Mouse (Mus musculus) heart, adult 2 months (tissue): ENCODE results near the gene Nfam1. TPM values are rescaled to one million over a fixed set of nuclear protein-coding genes. Genes with fewer than 3 reads are reported as not detected.

Experiments used
- DNase-seq, 2 experiments: peaks; one replicate each; pipeline ENCODE4 v3.0.0; 2021
- H3K27ac ChIP-seq: fragments of 200-600 bp; 2 replicates; pipeline ENCODE4 v1.8.1; 2022
- H3K27me3 ChIP-seq: fragments of 200-500 bp; 2 replicates; pipeline ENCODE4 v1.6.1; 2012; ENCODE audit warnings: mild to moderate bottlenecking, low read length, inconsistent platforms, mixed read lengths; ENCODE audit not compliant: control insufficient read depth, insufficient read depth
- H3K36me3 ChIP-seq: fragments of 200-500 bp; 2 replicates; pipeline ENCODE4 v1.6.1; 2012; ENCODE audit warnings: low read length, inconsistent platforms; ENCODE audit not compliant: control insufficient read depth, insufficient read depth
- H3K4me1 ChIP-seq: fragments of 200-500 bp; 2 replicates; pipeline ENCODE4 v1.6.1; 2011; ENCODE audit warnings: low read length; ENCODE audit not compliant: control insufficient read depth, insufficient read depth
- H3K4me3 ChIP-seq: fragments of 200-600 bp; 2 replicates; pipeline ENCODE4 v1.8.1; 2022
- H3K79me2 ChIP-seq: fragments of 200-500 bp; replicated peaks from 2 replicates; pipeline ENCODE4 v1.6.1; 2012; ENCODE audit warnings: mild to moderate bottlenecking, inconsistent platforms, low read length, moderate library complexity, mixed read lengths; ENCODE audit not compliant: control insufficient read depth, insufficient read depth
- H3K9ac ChIP-seq: fragments of 200-500 bp; 2 replicates; pipeline ENCODE4 v1.6.1; 2012; ENCODE audit warnings: low read depth, mild to moderate bottlenecking, control low read depth, inconsistent platforms, low read length, mixed read lengths
- CTCF ChIP-seq: fragments of 200-600 bp; IDR thresholded peaks from 2 replicates; pipeline ENCODE4 v1.8.1; 2022; ENCODE audit warnings: antibody characterized with exemption, mild to moderate bottlenecking, moderate library complexity
- EP300 ChIP-seq: fragments of 200-500 bp; IDR thresholded peaks from 2 replicates; pipeline ENCODE4 v1.6.1; 2011; ENCODE audit warnings: low read depth, low read length, control low read depth; ENCODE audit not compliant: insufficient read depth
- POLR2A ChIP-seq: fragments of 200-500 bp; IDR thresholded peaks from 2 replicates; pipeline ENCODE4 v1.6.1; 2011; ENCODE audit warnings: mild to moderate bottlenecking, low read depth, low read length, control low read depth; ENCODE audit not compliant: insufficient read depth
- WGBS: fragments of 180-500 bp; shearing (Covaris S2); methylation state at CpG from one replicate; pipeline ENCODE4 v1.1.7; 2018; 5-methylcytosine and 5-hydroxymethylcytosine counted together
- intact Hi-C: fragments of 180-260 bp; cut with DNase I; formaldehyde crosslinking; loops from one replicate; pipeline ENCODE4 v1.15.1; 2025
- long read RNA-seq: library from polyadenylated mRNA; stranded (forward); transcript quantifications from one replicate; pipeline ENCODE4 v2.0.0, GENCODE M21; 2021
- polyA plus RNA-seq: library from polyadenylated mRNA; depleted of rRNA; stranded (reverse); fragments of >200 nt; gene quantifications from 2 replicates; pipeline ENCODE4 v1.2.3, GENCODE M21; 2012; rRNA removed
- total RNA-seq, 2 experiments: library from RNA; stranded (reverse); gene quantifications; 2 replicates each; pipeline ENCODE4 v1.2.3; 2021

The Nfam1 gene
- total RNA-seq, result 1 to 10 TPM; 2.4 to 2.6 TPM
- polyA plus RNA-seq, result 3.1 and 3.9 TPM in 2 replicates
- long read RNA-seq, full-length matches to known transcripts, result 6 of 6 reads
- long read RNA-seq, partial matches to known transcripts, result 0 of 6 reads
- long read RNA-seq, other reads (novel, unspliced or antisense), result 0 of 6 reads

GRCm38 (mm10) chr15:83032981-83033541 lies at the start of gene Nfam1:
Gene Nfam1 (minus strand): TSS chr15:83033306.
- Histone ChIP-seq H3K27me3 (no peaks in the 10 kb centered on the region), H3K9ac (no peak within 1 kb of the TSS; the same call in 1 of the 2 replicates), H3K36me3 (no peaks in the 10 kb centered on the region), H3K79me2 (no peaks in the 10 kb centered on the region), H3K4me3 (0 out of 2 replicates have a peak within 1 kb of the TSS, but pooled peaks have one; percentile 10), H3K4me1 (peaks cover 8% of the 10 kb centered on the region), H3K27ac (no peak within 1 kb of the TSS; the same call in 1 of the 2 replicates)
- intact Hi-C loops, result no loop called here
- DNase-seq, result peak; percentile 51 to 68
- TF ChIP-seq POLR2A (peak; percentile 61; the same call in 1 of the 2 replicates), CTCF (no peak)
- WGBS, result 32% methylated on average over 17 of the region's 17 CpGs

DNA sequence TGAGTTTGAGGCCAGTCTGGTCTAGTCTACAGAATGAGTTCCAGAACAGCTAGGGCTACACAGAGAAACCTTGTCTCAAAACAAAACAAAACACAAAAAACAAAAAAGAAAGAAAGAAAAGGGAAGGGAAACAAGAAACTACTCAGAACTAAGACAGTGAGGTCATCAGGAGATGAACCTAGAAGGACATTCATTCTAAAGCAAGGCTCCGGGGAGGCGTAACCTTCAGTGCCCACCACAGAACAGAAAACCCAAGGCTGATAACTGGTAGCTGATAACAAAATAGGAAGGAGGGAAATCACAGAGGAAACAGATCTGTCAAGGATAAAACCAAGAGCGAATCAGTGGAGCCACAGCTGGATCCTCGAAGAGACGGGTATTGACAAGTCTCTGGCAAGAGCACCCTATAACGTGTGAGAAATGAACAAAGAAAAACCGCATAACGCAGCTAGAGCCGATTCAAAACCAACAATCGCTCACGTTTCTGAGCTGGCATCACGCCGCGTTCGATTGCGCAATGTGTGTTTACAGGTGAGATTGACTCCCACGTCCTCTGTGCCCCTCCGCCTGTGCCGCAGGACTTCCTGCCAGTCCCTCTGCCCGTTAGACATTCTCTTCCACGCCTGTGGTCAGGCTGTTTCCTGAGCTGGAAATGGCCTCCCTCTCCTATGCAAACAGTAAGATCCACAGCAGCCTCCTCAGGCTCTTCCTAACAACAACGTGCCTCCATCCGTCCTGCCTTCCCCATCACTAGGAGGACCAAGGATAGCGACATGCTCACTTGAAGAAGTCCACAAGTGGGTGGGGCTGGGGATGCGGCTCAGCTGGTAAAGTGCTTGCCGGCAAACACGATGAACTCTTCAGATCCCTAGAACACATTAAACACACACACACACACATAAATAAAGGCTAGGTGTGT lies 42.8 kb upstream of the Nfam1 start:
- intact Hi-C loops, result no loop called here
- 35% methylated on average over 27 of the region's 27 CpGs for WGBS
- no peaks in the 10 kb centered on the region for H3K36me3 ChIP-seq
- H3K27ac ChIP-seq, result no peak overlapping the region
- H3K4me1 ChIP-seq, result peaks cover 1% of the 10 kb centered on the region; the same call in 1 of the 2 replicates
- no peak overlapping the region for H3K4me3 ChIP-seq
- H3K9ac ChIP-seq, result no peak overlapping the region
- no peaks in the 10 kb centered on the region for H3K27me3 ChIP-seq
- TF ChIP-seq POLR2A, result no peak
- no peak for TF ChIP-seq EP300
- no peak for TF ChIP-seq CTCF
- no peak for DNase-seq
- H3K79me2 ChIP-seq, result no peaks in the 10 kb centered on the region

DNA sequence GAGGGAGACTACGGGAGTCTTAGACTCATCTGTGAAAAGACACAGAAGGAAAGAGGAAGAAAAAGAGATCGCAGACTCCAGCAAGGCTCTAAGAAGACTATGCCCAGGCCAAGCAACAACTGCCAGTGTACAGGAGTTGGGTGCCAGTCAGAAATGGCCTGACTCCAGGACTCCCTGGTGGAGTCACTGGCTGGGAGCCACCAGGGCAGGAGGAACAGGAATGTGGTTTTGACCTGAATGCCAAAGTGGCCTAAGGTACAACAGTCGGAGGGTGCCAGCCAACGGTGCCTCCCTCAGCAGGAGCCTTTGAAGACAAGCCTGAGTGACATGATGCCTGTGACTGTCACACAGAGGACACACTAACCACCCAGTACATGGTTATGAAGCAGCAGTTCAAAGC lies 41.1 kb upstream of the Nfam1 start:
- Histone ChIP-seq H3K4me1 (peaks cover 1% of the 10 kb centered on the region; the same call in 1 of the 2 replicates), H3K27me3 (no peaks in the 10 kb centered on the region), H3K9ac (no peak overlapping the region), H3K36me3 (no peaks in the 10 kb centered on the region), H3K4me3 (no peak overlapping the region), H3K79me2 (no peaks in the 10 kb centered on the region), H3K27ac (no peak overlapping the region)
- peak; percentile 57 to 64 for DNase-seq
- WGBS, result 59% methylated on average over 4 of the region's 4 CpGs
- TF ChIP-seq CTCF (no peak), POLR2A (no peak), EP300 (no peak)
- intact Hi-C loops, result no loop called here

DNA sequence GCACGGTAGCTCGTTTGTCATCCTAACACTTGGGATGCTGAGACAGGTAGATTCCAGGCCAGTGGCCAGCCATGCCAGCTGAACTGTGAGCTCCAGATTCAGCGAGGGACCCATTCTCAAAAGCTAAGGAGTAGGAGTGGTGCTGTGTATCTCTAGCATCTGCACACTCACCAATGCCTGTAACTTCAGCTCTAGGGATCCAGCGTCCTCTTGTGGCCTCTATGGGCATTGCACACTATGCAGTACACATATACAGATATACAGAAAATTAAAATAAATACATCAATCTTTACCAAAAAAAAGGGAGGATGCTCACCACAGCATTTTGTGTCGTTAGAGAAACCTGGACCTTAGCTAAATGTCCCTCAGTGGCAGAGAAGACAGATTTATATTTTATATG lies 38.6 kb upstream of the Nfam1 start:
- WGBS, result 86% methylated on average over 5 of the region's 5 CpGs
- no peak for DNase-seq
- Histone ChIP-seq H3K9ac (no peak overlapping the region), H3K4me3 (no peak overlapping the region), H3K27ac (no peak overlapping the region), H3K4me1 (peaks cover 1% of the 10 kb centered on the region; the same call in 1 of the 2 replicates), H3K36me3 (no peaks in the 10 kb centered on the region), H3K79me2 (no peaks in the 10 kb centered on the region), H3K27me3 (no peaks in the 10 kb centered on the region)
- TF ChIP-seq POLR2A, result no peak
- peak; percentile 19; the same call in 1 of the 2 replicates for TF ChIP-seq CTCF
- no peak for TF ChIP-seq EP300
- intact Hi-C loops, result no loop called here

GRCm38 (mm10) chr15:83070942-83071341 lies 37.8 kb upstream of the Nfam1 start:
- H3K27ac ChIP-seq, result no peak overlapping the region
- TF ChIP-seq POLR2A (no peak), CTCF (no peak), EP300 (no peak)
- intact Hi-C loops, result no loop called here
- WGBS, result 12% methylated on average over 3 of the region's 3 CpGs
- H3K36me3 ChIP-seq, result no peaks in the 10 kb centered on the region
- no peak overlapping the region for H3K9ac ChIP-seq
- DNase-seq, result peak in 1 of 2 experiments; percentile 33
- H3K4me1 ChIP-seq, result peaks cover 1% of the 10 kb centered on the region; the same call in 1 of the 2 replicates
- H3K79me2 ChIP-seq, result no peaks in the 10 kb centered on the region
- H3K4me3 ChIP-seq, result no peak overlapping the region
- no peaks in the 10 kb centered on the region for H3K27me3 ChIP-seq
